Comparison of ENCODE assay signal across 8 mouse cellular contexts in genomic region chr10:45485226-45485760, GRCm38 (mm10). TPM values are rescaled to one million over a fixed set of nuclear protein-coding genes. Genes with fewer than 3 reads are reported as not detected.
DNase-seq lines count a peak whose midpoint lies in the region; ATAC-seq and TF ChIP-seq lines count a peak whose summit lies in the region.

No protein-coding gene starts in this region.

- under 1% methylated on average over 32 of the region's 32 CpGs for WGBS in neural tube, embryonic 11.5 days
- 2% methylated on average over 32 of the region's 32 CpGs for WGBS in stomach, postnatal 0 days

- peak; percentile 19; the same call in 1 of the 2 replicates for TF ChIP-seq CTCF in stomach, postnatal 0 days (IDR thresholded peaks at IDR 0.05; ENCODE audit: low read depth)

- no peaks in the 10 kb centered on the region for H3K27me3 ChIP-seq in neural tube, embryonic 11.5 days (ENCODE audit: control insufficient read depth, insufficient read depth, low read length)
- peaks cover 7% of the 10 kb centered on the region; the same call in 1 of the 2 replicates for H3K27me3 ChIP-seq in stomach, postnatal 0 days (ENCODE audit: control insufficient read depth, insufficient read depth, low read length)

- no peaks in the 10 kb centered on the region for H3K9me3 ChIP-seq in neural tube, embryonic 11.5 days (ENCODE audit: control insufficient read depth, low read length)
- no peaks in the 10 kb centered on the region for H3K9me3 ChIP-seq in stomach, postnatal 0 days (ENCODE audit: control insufficient read depth, low read length)

- H3K27ac ChIP-seq in neural tube, embryonic 11.5 days (ENCODE audit: low read depth, low read length) = peak overlapping the region; percentile 83
- no peak overlapping the region for H3K27ac ChIP-seq in stomach, postnatal 0 days (replicated peaks)

- TF ChIP-seq EP300 in stomach, postnatal 0 days (optimal IDR thresholded peaks at IDR 0.05) = no peak

- peak; percentile 76 for DNase-seq in embryo, embryonic 10.5 days (ENCODE audit: low spot score)
- no peak for DNase-seq in embryo, embryonic 9.5 days (ENCODE audit: extremely low spot score)
- no peak for DNase-seq in neural tube, embryonic 11.5 days (ENCODE audit: low spot score)
- no peak for DNase-seq in neural tube, embryonic 10.5 days (ENCODE audit: extremely low spot score, low spot score)
- peak; percentile 73 for DNase-seq in liver
- no peak for DNase-seq in stomach, postnatal 0 days (ENCODE audit: low spot score)

- ATAC-seq in neural tube, embryonic 11.5 days (ENCODE audit: insufficient read depth, low FRiP score, low TSS enrichment) = no peak
- ATAC-seq in stomach, postnatal 0 days (ENCODE audit: low FRiP score, low TSS enrichment) = no peak
- no peak for ATAC-seq in activated CD4-positive, CD25-positive, alpha-beta regulatory T cell, adult 4 months
- ATAC-seq in CD4-positive, CD25-positive, alpha-beta regulatory T cell, adult 4 months = no peak

- H3K4me2 ChIP-seq in neural tube, embryonic 11.5 days (ENCODE audit: low read depth) = peak overlapping the region; percentile 80
- H3K4me2 ChIP-seq in stomach, postnatal 0 days (replicated peaks; ENCODE audit: low read depth) = peak overlapping the region; percentile 97

- peak overlapping the region; percentile 73 for H3K9ac ChIP-seq in neural tube, embryonic 11.5 days (ENCODE audit: low read length)
- no peak overlapping the region for H3K9ac ChIP-seq in stomach, postnatal 0 days (ENCODE audit: low read length)

- no peaks in the 10 kb centered on the region for H3K36me3 ChIP-seq in neural tube, embryonic 11.5 days (ENCODE audit: control insufficient read depth, insufficient read depth, low read length)
- H3K36me3 ChIP-seq in stomach, postnatal 0 days (ENCODE audit: control insufficient read depth, insufficient read depth, low read length) = no peaks in the 10 kb centered on the region

- peak overlapping the region; percentile 59 for H3K4me3 ChIP-seq in neural tube, embryonic 11.5 days (ENCODE audit: low read depth, low read length)
- peak overlapping the region; percentile 57 for H3K4me3 ChIP-seq in stomach, postnatal 0 days (ENCODE audit: low read depth, low read length)

- H3K4me1 ChIP-seq in neural tube, embryonic 11.5 days (ENCODE audit: control insufficient read depth, insufficient read depth, low read length) = no peaks in the 10 kb centered on the region
- H3K4me1 ChIP-seq in stomach, postnatal 0 days (replicated peaks; ENCODE audit: control insufficient read depth, insufficient read depth) = 0 out of 2 replicates have a peak, but pooled peaks cover 4% of the 10 kb centered on the region

RNA-seq across cellular contexts. Expression of gene Lin28b, which starts 0.9 kb away (rescaled TPM):
- 14.7 and 15.5 TPM in 2 replicates for polyA plus RNA-seq in neural tube, embryonic 11.5 days (2014; fragmentation: Nextera tagmentation; extraction: Ambion mirVana)
- 0.07 and 0.08 TPM in 2 replicates for polyA plus RNA-seq in stomach, postnatal 0 days (2015; fragmentation: Nextera tagmentation; extraction: Ambion mirVana)
- polyA plus RNA-seq in activated CD4-positive, CD25-positive, alpha-beta regulatory T cell, adult 4 months (2017; shearing (Covaris generic)) = under 1 TPM in 1 of 2 experiments, not detected in 1; 0.10 TPM
- not detected for polyA plus RNA-seq in CD4-positive, CD25-positive, alpha-beta regulatory T cell, adult 4 months (2017; shearing (Covaris generic))

Comparison
In these comparisons a context has a peak if more than half of its experiments do, and no peak if none do; other contexts are left out.
1. DNase-seq: peak in embryo, embryonic 10.5 days (single experiment) and liver (single experiment); none in embryo, embryonic 9.5 days (single experiment), neural tube, embryonic 11.5 days (single experiment), neural tube, embryonic 10.5 days (single experiment) and stomach, postnatal 0 days (single experiment).
2. RNA of gene Lin28b, which starts 0.9 kb away (polyA plus RNA-seq): 14.7 to 15.5 TPM in neural tube, embryonic 11.5 days; 0.10 TPM in activated CD4-positive, CD25-positive, alpha-beta regulatory T cell, adult 4 months, 0.07 to 0.08 TPM in stomach, postnatal 0 days and not detected in CD4-positive, CD25-positive, alpha-beta regulatory T cell, adult 4 months; every median in the first group is over 10 times any median in the second.